Mouse (Mus musculus) gastrocnemius, postnatal 10 days (tissue): ENCODE results near the gene Gc. TPM values are rescaled to one million over a fixed set of nuclear protein-coding genes. Genes with fewer than 3 reads are reported as not detected.

ENCODE experiments used
- total RNA-seq, 2 experiments: library from RNA; stranded (reverse); gene quantifications; 2 replicates each; pipeline ENCODE4 v1.2.3; 2021

The Gc gene
- total RNA-seq, 2 experiments from 2014 or later: 2.9 TPM; not detected in 1

Other genes starting within 250 kb of the Gc start
- gene Npffr2, start 69.5 kb upstream of the Gc start, total RNA-seq: not detected